ENCODE assay signal across 28 mouse cellular contexts in the genomic region with DNA sequence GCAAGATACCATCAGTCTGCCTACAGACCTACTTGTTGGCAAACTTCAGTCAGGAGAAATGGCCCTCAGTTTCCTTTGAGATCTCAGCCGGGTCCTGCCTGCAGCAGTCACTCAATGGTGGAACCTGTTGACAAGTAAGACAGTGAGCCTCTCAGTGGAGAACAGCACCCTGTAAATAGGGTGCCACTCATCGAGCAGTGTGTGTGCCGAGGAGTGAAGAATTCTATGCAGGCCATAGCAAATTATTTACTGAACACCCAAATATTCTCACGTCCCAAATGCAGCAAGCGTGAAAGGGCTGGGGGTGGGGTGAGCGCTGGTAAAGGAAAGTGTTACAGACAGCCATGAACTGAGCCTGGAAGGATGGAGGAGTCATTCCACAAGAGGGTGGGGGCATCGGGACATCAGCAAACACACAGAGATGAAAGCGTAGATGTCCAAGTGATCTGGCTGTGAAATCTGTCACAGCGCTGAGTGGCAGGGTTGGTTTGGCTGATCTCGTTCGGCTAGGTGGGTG.
A peak's percentile ranks its signal among the peaks of the same experiment; 100 is the strongest.
DNase-seq lines count a peak whose midpoint lies in the region; ATAC-seq and TF ChIP-seq lines count a peak whose summit lies in the region.
"Had no signal": no experiment of that assay in that cellular context is flagged by ENCODE, and none has a peak within 500 bp of the region (broad histone marks: within the 10 kb centered on the region; RNA-seq: fewer than 3 reads in every experiment).

No protein-coding gene starts in this region.

- no peak overlapping the region for H3K27ac ChIP-seq in kidney, embryonic 14.5 days (ENCODE audit: low read depth, low read length)
- peak overlapping the region; percentile 31 for H3K27ac ChIP-seq in kidney, postnatal 0 days
- no peak overlapping the region for H3K27ac ChIP-seq in midbrain, embryonic 11.5 days (ENCODE audit: low read depth, low read length)
- H3K27ac ChIP-seq: forebrain, embryonic 10.5 days; forebrain, embryonic 13.5 days; gastrocnemius, adult 2 months; heart, embryonic 15.5 days; hindbrain, embryonic 10.5 days; hindbrain, embryonic 13.5 days had no signal

- no peak for TF ChIP-seq CTCF in kidney, postnatal 0 days (IDR thresholded peaks at IDR 0.05; ENCODE audit: low read depth)

- no peak overlapping the region; the same call in 1 of the 2 replicates for H3K4me2 ChIP-seq in kidney, embryonic 14.5 days (replicated peaks; ENCODE audit: low read depth, low read length)
- 0 out of 2 replicates have a peak overlapping the region, but pooled peaks have one; percentile 0 for H3K4me2 ChIP-seq in kidney, postnatal 0 days (ENCODE audit: low read length)
- H3K4me2 ChIP-seq in midbrain, embryonic 11.5 days, result no peak overlapping the region
- H3K4me2 ChIP-seq: forebrain, embryonic 13.5 days; heart, embryonic 12.5 days; heart, embryonic 15.5 days; hindbrain, embryonic 13.5 days had no signal

- WGBS in kidney, embryonic 14.5 days, result 64% methylated on average over 11 of the region's 11 CpGs
- WGBS in kidney, postnatal 0 days, result 47% methylated on average over 11 of the region's 11 CpGs
- WGBS in midbrain, embryonic 11.5 days, result 86% methylated on average over 11 of the region's 11 CpGs

- no peaks in the 10 kb centered on the region for H3K9me3 ChIP-seq in kidney, embryonic 14.5 days (ENCODE audit: control insufficient read depth, low read length)
- H3K9me3 ChIP-seq in kidney, postnatal 0 days (replicated peaks; ENCODE audit: low read length), result no peaks in the 10 kb centered on the region
- H3K9me3 ChIP-seq in midbrain, embryonic 11.5 days (ENCODE audit: control insufficient read depth, low read length), result no peaks in the 10 kb centered on the region
- H3K9me3 ChIP-seq: forebrain, embryonic 10.5 days; forebrain, embryonic 13.5 days; heart, embryonic 12.5 days; heart, embryonic 15.5 days; hindbrain, embryonic 10.5 days; hindbrain, embryonic 13.5 days had no signal

- no peak overlapping the region for H3K4me3 ChIP-seq in kidney, embryonic 14.5 days (ENCODE audit: low read length)
- no peak overlapping the region for H3K4me3 ChIP-seq in kidney, postnatal 0 days (replicated peaks; ENCODE audit: low read depth, low read length)
- H3K4me3 ChIP-seq in midbrain, embryonic 11.5 days (ENCODE audit: low read depth, low read length), result no peak overlapping the region
- H3K4me3 ChIP-seq: forebrain, embryonic 10.5 days; forebrain, embryonic 13.5 days; gastrocnemius, adult 2 months; heart, embryonic 12.5 days; heart, embryonic 15.5 days; hindbrain, embryonic 10.5 days; hindbrain, embryonic 13.5 days had no signal

- DNase-seq in kidney, postnatal 25 days, result no peak
- no peak for DNase-seq in kidney, postnatal 0 days (ENCODE audit: low spot score)
- DNase-seq in kidney, postnatal 14 days, result peak; percentile 27
- no peak for DNase-seq in midbrain, embryonic 11.5 days (ENCODE audit: low spot score, missing footprints)
- DNase-seq: adrenal gland, postnatal 10 days; adrenal gland, postnatal 36 days; B cell, adult 2 months; cerebellum, adult 18-20 months; cerebellum, adult 9-10 months; cerebellum, postnatal 14 days; gastrocnemius, adult 2 months; gastrocnemius, postnatal 14 days; heart, adult 11 months; heart, postnatal 10 days; heart, postnatal 36 days had no signal

- H3K9ac ChIP-seq in kidney, embryonic 14.5 days (ENCODE audit: low read depth, low read length), result no peak overlapping the region
- H3K9ac ChIP-seq in kidney, postnatal 0 days (ENCODE audit: low read depth, low read length), result no peak overlapping the region
- no peak overlapping the region for H3K9ac ChIP-seq in midbrain, embryonic 11.5 days (ENCODE audit: low read length)
- H3K9ac ChIP-seq: forebrain, embryonic 13.5 days; heart, embryonic 12.5 days; heart, embryonic 15.5 days; hindbrain, embryonic 13.5 days had no signal

- H3K36me3 ChIP-seq in kidney, embryonic 14.5 days (ENCODE audit: control insufficient read depth, insufficient read depth, low read length), result no peaks in the 10 kb centered on the region
- no peaks in the 10 kb centered on the region for H3K36me3 ChIP-seq in kidney, postnatal 0 days (ENCODE audit: insufficient read depth, low read length)
- H3K36me3 ChIP-seq in midbrain, embryonic 11.5 days (ENCODE audit: control insufficient read depth, insufficient read depth, low read length), result no peaks in the 10 kb centered on the region
- H3K36me3 ChIP-seq: forebrain, embryonic 10.5 days; G1E; heart, embryonic 12.5 days; heart, embryonic 15.5 days; hindbrain, embryonic 10.5 days; hindbrain, embryonic 13.5 days had no signal

- H3K4me1 ChIP-seq in kidney, embryonic 14.5 days (ENCODE audit: control insufficient read depth, insufficient read depth, low read length), result 0 out of 2 replicates have a peak, but pooled peaks cover 7% of the 10 kb centered on the region
- no peaks in the 10 kb centered on the region for H3K4me1 ChIP-seq in kidney, postnatal 0 days (replicated peaks; ENCODE audit: insufficient read depth, low read length)
- no peaks in the 10 kb centered on the region for H3K4me1 ChIP-seq in midbrain, embryonic 11.5 days (ENCODE audit: control insufficient read depth, insufficient read depth, low read length)
- H3K4me1 ChIP-seq: forebrain, embryonic 13.5 days; heart, embryonic 15.5 days; hindbrain, embryonic 13.5 days had no signal

- ATAC-seq in kidney, embryonic 14.5 days (ENCODE audit: low FRiP score, low TSS enrichment), result peak; percentile 52; the same call in 1 of the 2 replicates
- no peak for ATAC-seq in kidney, postnatal 0 days (replicated peaks; ENCODE audit: low FRiP score, low read depth)
- no peak for ATAC-seq in midbrain, embryonic 11.5 days (ENCODE audit: low FRiP score)
- ATAC-seq in frontal cortex, adult (ENCODE audit: low TSS enrichment), result no peak
- ATAC-seq: forebrain, embryonic 13.5 days; forebrain, embryonic 16.5 days; hindbrain, embryonic 16.5 days; Patski had no signal

- H3K27me3 ChIP-seq in kidney, embryonic 14.5 days (ENCODE audit: control insufficient read depth, insufficient read depth, low read length), result no peaks in the 10 kb centered on the region
- H3K27me3 ChIP-seq in kidney, postnatal 0 days (ENCODE audit: insufficient read depth, low read length), result no peaks in the 10 kb centered on the region
- no peaks in the 10 kb centered on the region for H3K27me3 ChIP-seq in midbrain, embryonic 11.5 days (ENCODE audit: control insufficient read depth, insufficient read depth, low read length)
- H3K27me3 ChIP-seq: CH12.LX; forebrain, embryonic 13.5 days; heart, embryonic 12.5 days; hindbrain, embryonic 13.5 days had no signal
